Mouse (Mus musculus) neural tube, embryonic 12.5 days (tissue): ENCODE results near the gene Plekha6. TPM values are rescaled to one million over a fixed set of nuclear protein-coding genes. Genes with fewer than 3 reads are reported as not detected.
"Not testable (repeated sequence)": the region's sequence is repeated elsewhere in the genome, so short reads cannot be mapped to it uniquely, and the experiment has no call there.

Source experiments
- ATAC-seq: fragments of 200-750 bp; cut with Nextera tagmentation; 2 replicates; pipeline ENCODE4 v1.8.0; 2017; ENCODE audit warnings: low read depth, mild to moderate bottlenecking, moderate TSS enrichment, moderate library complexity; ENCODE audit not compliant: low FRiP score
- H3K27ac ChIP-seq: fragments of 300-500 bp; sonication (generic); 2 replicates; pipeline ENCODE4 v1.5.1; 2016
- H3K27me3 ChIP-seq: fragments of 300-500 bp; sonication (generic); replicated peaks from 2 replicates; pipeline ENCODE4 v1.6.1; 2016; ENCODE audit warnings: mild to moderate bottlenecking
- H3K36me3 ChIP-seq: fragments of 300-500 bp; sonication (generic); 2 replicates; pipeline ENCODE4 v1.6.1; 2016; ENCODE audit warnings: mild to moderate bottlenecking
- H3K4me1 ChIP-seq: fragments of 300-500 bp; sonication (generic); 2 replicates; pipeline ENCODE4 v1.6.1; 2016
- H3K4me2 ChIP-seq: fragments of 300-500 bp; sonication (generic); replicated peaks from 2 replicates; pipeline ENCODE4 v1.6.1; 2016; ENCODE audit warnings: mild to moderate bottlenecking
- H3K4me3 ChIP-seq: fragments of 300-500 bp; sonication (generic); 2 replicates; pipeline ENCODE4 v1.5.1; 2016
- H3K9ac ChIP-seq: fragments of 300-500 bp; sonication (generic); 2 replicates; pipeline ENCODE4 v1.6.1; 2016; ENCODE audit warnings: mild to moderate bottlenecking
- H3K9me3 ChIP-seq: fragments of 300-500 bp; sonication (generic); 2 replicates; pipeline ENCODE4 v1.6.1; 2016; ENCODE audit warnings: mild to moderate bottlenecking
- WGBS: fragments of 180-500 bp; shearing (Covaris S2); methylation state at CpG from one replicate; pipeline ENCODE4 v1.1.7; 2016; 5-methylcytosine and 5-hydroxymethylcytosine counted together
- polyA plus RNA-seq: library from polyadenylated mRNA; unstranded; fragments of >200 nt; fragmentation: Nextera tagmentation; extraction: Ambion mirVana; gene quantifications from 2 replicates; pipeline ENCODE4 v1.2.1, GENCODE M21; 2016

Plekha6 gene
- polyA plus RNA-seq, 1 experiment from 2014 or later, result 28.4 TPM

DNA sequence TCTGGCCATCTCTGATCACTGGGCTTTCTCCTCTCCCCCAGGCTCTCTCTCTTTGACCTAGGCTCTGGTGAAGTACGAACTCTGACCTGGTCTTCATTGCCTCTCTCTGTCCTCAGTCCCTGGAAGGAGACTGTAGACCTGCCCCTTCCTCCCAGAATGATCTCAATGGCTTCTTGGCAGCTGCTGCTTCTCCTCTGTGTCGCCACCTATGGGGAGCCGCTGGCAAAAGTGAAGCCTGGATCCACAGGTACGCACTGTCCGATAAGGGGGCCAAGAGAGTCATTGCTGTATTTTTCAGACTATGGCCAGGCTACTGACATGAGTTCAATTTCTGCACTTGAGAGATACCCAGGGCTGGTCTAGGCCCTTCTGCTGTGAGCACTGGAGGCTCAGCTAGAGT, 163.1 kb downstream of the Plekha6 start:
- no peaks in the 10 kb centered on the region for H3K9me3 ChIP-seq
- no peak overlapping the region for H3K27ac ChIP-seq

GRCm38 (mm10) chr1:133328299-133328795, 164.3 kb downstream of the Plekha6 start:
- no peak overlapping the region for H3K4me3 ChIP-seq
- peaks cover 20% of the 10 kb centered on the region for H3K4me1 ChIP-seq
- H3K36me3 ChIP-seq, result no peaks in the 10 kb centered on the region
- no peaks in the 10 kb centered on the region for H3K9me3 ChIP-seq
- no peak for ATAC-seq
- H3K4me2 ChIP-seq, result no peak overlapping the region
- no peak overlapping the region for H3K9ac ChIP-seq
- no peak overlapping the region for H3K27ac ChIP-seq
- 57% methylated on average over 6 of the region's 6 CpGs for WGBS
- H3K27me3 ChIP-seq, result peaks cover 25% of the 10 kb centered on the region

More for the DNA sequence above, 163.1 kb downstream of the Plekha6 start:
- Histone ChIP-seq H3K4me1 (peaks cover 22% of the 10 kb centered on the region), H3K36me3 (no peaks in the 10 kb centered on the region), H3K4me3 (no peak overlapping the region), H3K9ac (no peak overlapping the region), H3K27me3 (peaks cover 25% of the 10 kb centered on the region), H3K4me2 (no peak overlapping the region)
- no peak for ATAC-seq
- 71% methylated on average over 5 of the region's 5 CpGs for WGBS

DNA sequence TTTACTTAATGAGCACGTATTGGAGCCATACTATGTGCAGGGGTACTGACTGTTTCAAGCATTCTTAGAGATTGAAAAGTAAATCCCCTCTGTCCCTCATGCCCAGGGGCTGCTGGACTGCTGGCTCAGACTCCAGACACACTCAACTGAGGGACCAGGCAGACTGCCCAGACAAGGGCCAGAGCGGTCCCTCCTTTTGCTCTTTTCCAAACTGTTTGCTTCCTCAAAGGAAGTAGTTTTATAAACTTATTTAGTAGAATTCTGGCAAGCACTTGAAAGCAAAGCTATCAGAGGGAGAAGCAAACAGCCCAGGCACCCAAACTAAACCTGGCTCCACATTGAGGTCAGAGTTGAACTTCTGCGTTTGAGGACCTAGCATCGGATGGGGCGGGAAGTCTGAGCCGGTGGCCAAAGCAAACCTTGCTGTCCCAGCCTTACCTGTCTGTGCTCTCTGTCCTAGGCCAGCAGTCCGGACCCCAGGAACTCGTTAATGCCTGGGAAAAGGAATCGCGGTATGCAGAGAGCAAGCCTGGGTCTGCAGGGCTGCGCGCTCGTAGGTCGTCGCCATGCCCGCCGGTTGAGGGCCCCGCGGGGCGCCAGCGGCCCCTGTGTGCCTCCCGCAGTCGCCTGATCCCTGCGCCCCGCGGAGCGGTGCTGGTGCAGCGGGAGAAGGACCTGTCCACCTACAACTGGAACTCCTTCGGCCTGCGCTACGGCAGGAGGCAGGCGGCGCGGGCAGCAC, 165.1 kb downstream of the Plekha6 start:
- H3K4me3 ChIP-seq, result peak overlapping the region; percentile 32
- WGBS, result 8% methylated on average over 34 of the region's 34 CpGs
- no peak overlapping the region for H3K27ac ChIP-seq
- H3K4me1 ChIP-seq, result peaks cover 20% of the 10 kb centered on the region
- no peaks in the 10 kb centered on the region for H3K9me3 ChIP-seq
- H3K9ac ChIP-seq, result peak overlapping the region; percentile 38; the same call in 1 of the 2 replicates
- no peaks in the 10 kb centered on the region for H3K36me3 ChIP-seq
- peaks cover 25% of the 10 kb centered on the region for H3K27me3 ChIP-seq
- no peak for ATAC-seq
- peak overlapping the region; percentile 67 for H3K4me2 ChIP-seq

- peak overlapping the region; percentile 32 for H3K4me3 ChIP-seq
- no peaks in the 10 kb centered on the region for H3K36me3 ChIP-seq
- WGBS, result 17% methylated on average over 7 of the region's 7 CpGs
- peaks cover 25% of the 10 kb centered on the region for H3K27me3 ChIP-seq
- H3K4me2 ChIP-seq, result peak overlapping the region; percentile 67
- H3K27ac ChIP-seq, result no peak overlapping the region
- ATAC-seq, result no peak
- H3K9me3 ChIP-seq, result no peaks in the 10 kb centered on the region
- peaks cover 20% of the 10 kb centered on the region for H3K4me1 ChIP-seq
- peak overlapping the region; percentile 38; the same call in 1 of the 2 replicates for H3K9ac ChIP-seq
Observed at GRCm38 (mm10) chr1:133329638-133329964, 165.6 kb downstream of the Plekha6 start.

- Histone ChIP-seq H3K9me3 (no peaks in the 10 kb centered on the region), H3K36me3 (no peaks in the 10 kb centered on the region), H3K4me1 (peaks cover 18% of the 10 kb centered on the region), H3K27me3 (peaks cover 25% of the 10 kb centered on the region), H3K27ac (no peak overlapping the region), H3K4me3 (no peak overlapping the region), H3K9ac (no peak overlapping the region), H3K4me2 (no peak overlapping the region)
- WGBS, result 54% methylated on average over 3 of the region's 3 CpGs
- ATAC-seq, result 0 out of 2 replicates have a peak, but pooled peaks have one; percentile 44
Observed at GRCm38 (mm10) chr1:133331142-133331541, 167.1 kb downstream of the Plekha6 start.

DNA sequence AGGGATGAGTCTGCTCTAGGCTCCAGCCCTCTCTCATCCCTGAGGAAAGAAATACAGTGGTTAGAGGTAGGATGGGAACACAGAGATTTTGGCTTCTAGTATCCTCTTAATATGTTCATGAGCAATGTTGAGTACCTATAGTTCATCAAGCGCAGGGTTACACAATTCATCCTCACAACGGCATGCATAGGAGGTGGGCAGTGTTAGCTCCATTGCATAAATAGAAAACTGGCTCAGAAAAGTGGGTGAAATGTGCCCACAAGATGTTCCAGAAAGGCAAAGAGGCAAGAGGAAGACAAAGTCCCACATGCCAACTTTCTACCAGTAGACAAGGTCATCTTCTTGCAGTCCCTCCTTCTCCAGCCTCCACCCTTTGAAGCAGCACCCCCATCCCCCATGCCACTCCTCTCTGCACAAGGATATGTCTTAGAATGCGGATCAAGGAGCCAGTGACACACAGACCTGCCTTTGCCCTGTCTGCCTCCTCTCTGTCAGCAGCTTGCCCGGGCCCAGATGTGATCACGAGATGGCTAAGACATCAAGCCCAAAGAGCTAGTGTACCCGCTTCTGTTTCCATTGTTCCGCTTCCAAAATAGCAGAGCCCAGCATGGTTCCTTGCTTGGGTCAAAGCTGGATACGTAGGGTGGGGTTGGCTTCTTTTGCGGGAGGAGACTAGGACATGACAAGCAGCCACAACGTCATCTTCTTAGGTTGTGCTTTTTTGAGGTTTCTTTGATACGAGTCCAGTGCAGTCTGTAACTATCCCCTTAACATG, 168.8 kb downstream of the Plekha6 start:
- Histone ChIP-seq H3K4me2 (no peak overlapping the region), H3K9me3 (no peaks in the 10 kb centered on the region), H3K36me3 (no peaks in the 10 kb centered on the region), H3K9ac (no peak overlapping the region), H3K27me3 (peaks cover 24% of the 10 kb centered on the region), H3K27ac (no peak overlapping the region), H3K4me1 (peaks cover 18% of the 10 kb centered on the region), H3K4me3 (no peak overlapping the region)
- 93% methylated on average over 11 of the region's 11 CpGs for WGBS
- ATAC-seq, result no peak

DNA sequence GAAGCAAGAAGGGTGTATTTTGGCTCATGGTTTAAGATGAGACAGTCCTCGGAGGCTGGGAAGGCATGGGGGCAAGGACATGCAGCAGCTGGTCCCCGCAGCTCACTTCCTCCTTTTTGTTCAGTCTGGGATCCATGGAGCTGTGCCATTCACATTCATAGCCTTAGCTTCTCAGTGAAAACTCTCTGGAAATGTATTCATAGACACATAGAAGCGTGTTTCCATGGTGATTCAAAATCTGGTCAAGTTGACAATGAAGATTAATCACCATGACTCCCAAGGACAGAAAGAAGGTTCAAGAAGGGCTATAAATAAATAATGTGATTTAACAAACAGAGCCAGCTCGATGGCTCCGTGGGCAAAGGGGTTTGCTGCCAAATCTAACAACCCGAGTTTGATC, 169.9 kb downstream of the Plekha6 start:
- H3K27ac ChIP-seq, result no peak overlapping the region
- no peak for ATAC-seq
- H3K4me3 ChIP-seq, result no peak overlapping the region
- H3K4me2 ChIP-seq, result no peak overlapping the region
- H3K9me3 ChIP-seq, result no peaks in the 10 kb centered on the region
- no peak overlapping the region for H3K9ac ChIP-seq
- peaks cover 21% of the 10 kb centered on the region for H3K27me3 ChIP-seq
- H3K36me3 ChIP-seq, result no peaks in the 10 kb centered on the region
- 71% methylated on average over 6 of the region's 6 CpGs for WGBS
- peaks cover 16% of the 10 kb centered on the region for H3K4me1 ChIP-seq

- H3K9ac ChIP-seq, H3K4me2 ChIP-seq, H3K36me3 ChIP-seq, H3K27me3 ChIP-seq, H3K4me1 ChIP-seq, H3K4me3 ChIP-seq, ATAC-seq, H3K27ac ChIP-seq, H3K9me3 ChIP-seq: not testable (repeated sequence)
- 64% methylated on average over 1 of the region's 1 CpGs for WGBS
Observed at GRCm38 (mm10) chr1:133340403-133340802, 176.4 kb downstream of the Plekha6 start.

DNA sequence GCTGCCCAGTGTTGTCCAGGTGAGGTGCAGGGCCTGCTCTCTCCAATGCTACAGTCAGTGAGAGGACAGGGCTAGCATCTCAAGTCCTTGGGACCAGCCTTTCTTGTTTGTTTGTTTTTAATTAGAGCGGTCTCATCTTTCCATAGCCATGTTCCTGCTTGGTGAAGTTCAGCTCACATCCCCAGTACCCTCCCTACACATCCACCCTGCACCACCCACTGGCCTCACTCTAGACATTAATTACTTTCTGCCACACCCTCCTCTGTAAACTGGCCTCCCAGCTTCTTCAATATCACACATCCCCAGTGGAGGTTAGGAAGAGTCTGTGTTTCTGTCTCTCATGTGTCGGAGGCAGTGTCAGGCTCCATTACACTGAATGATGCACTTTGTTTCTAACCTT, 180.3 kb downstream of the Plekha6 start:
- ATAC-seq, result no peak

DNA sequence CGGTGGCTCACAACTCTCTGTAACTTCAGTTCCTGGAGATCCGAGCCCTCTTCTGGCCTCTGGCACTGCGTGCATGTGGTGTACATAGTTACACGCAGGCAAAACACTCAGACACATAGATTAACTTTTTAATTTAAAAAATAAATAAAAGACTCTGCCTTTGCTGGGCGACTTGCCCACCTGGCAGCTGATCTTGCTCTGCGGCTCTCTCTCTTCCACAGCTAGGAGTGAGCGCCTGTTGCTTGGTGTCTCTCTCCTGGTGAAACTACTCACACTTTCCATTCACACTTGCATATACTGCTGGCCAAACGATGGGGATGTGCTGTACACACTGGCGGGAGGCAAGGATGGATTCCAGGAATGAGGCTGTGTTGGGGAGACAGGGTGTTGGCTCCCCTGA, 182.5 kb downstream of the Plekha6 start:
- no peak overlapping the region for H3K4me3 ChIP-seq
- H3K36me3 ChIP-seq, result no peaks in the 10 kb centered on the region
- no peak overlapping the region for H3K27ac ChIP-seq
- no peaks in the 10 kb centered on the region for H3K9me3 ChIP-seq
- H3K9ac ChIP-seq, result no peak overlapping the region
- no peak for ATAC-seq
- H3K4me2 ChIP-seq, result no peak overlapping the region
- H3K4me1 ChIP-seq, result no peaks in the 10 kb centered on the region; the same call in 1 of the 2 replicates
- H3K27me3 ChIP-seq, result no peaks in the 10 kb centered on the region
- 87% methylated on average over 9 of the region's 9 CpGs for WGBS

More for the DNA sequence above, 180.3 kb downstream of the Plekha6 start:
- no peaks in the 10 kb centered on the region for H3K27me3 ChIP-seq
- H3K9me3 ChIP-seq, result no peaks in the 10 kb centered on the region
- H3K9ac ChIP-seq, result no peak overlapping the region
- 87% methylated on average over 2 of the region's 2 CpGs for WGBS
- H3K27ac ChIP-seq, result no peak overlapping the region
- no peak overlapping the region for H3K4me2 ChIP-seq
- H3K4me3 ChIP-seq, result no peak overlapping the region
- no peaks in the 10 kb centered on the region for H3K4me1 ChIP-seq
- no peaks in the 10 kb centered on the region for H3K36me3 ChIP-seq

- no peak for ATAC-seq
- H3K9me3 ChIP-seq, result no peaks in the 10 kb centered on the region
- no peak overlapping the region for H3K27ac ChIP-seq
- no peak overlapping the region for H3K4me2 ChIP-seq
- no peaks in the 10 kb centered on the region; the same call in 1 of the 2 replicates for H3K4me1 ChIP-seq
- no peaks in the 10 kb centered on the region for H3K36me3 ChIP-seq
- no peak overlapping the region for H3K4me3 ChIP-seq
- WGBS, result 70% methylated on average over 3 of the region's 3 CpGs
- no peak overlapping the region for H3K9ac ChIP-seq
- no peaks in the 10 kb centered on the region for H3K27me3 ChIP-seq
Observed at GRCm38 (mm10) chr1:133347226-133347625, 183.2 kb downstream of the Plekha6 start.

GRCm38 (mm10) chr1:133347693-133348520, 183.9 kb downstream of the Plekha6 start:
- WGBS, result 76% methylated on average over 11 of the region's 11 CpGs
- Histone ChIP-seq H3K4me3 (no peak overlapping the region), H3K36me3 (no peaks in the 10 kb centered on the region), H3K27ac (no peak overlapping the region), H3K4me2 (no peak overlapping the region), H3K27me3 (no peaks in the 10 kb centered on the region), H3K9me3 (no peaks in the 10 kb centered on the region), H3K4me1 (no peaks in the 10 kb centered on the region; the same call in 1 of the 2 replicates), H3K9ac (no peak overlapping the region)
- ATAC-seq, result no peak
